Mouse (Mus musculus) cerebellum, adult 9-10 months (tissue): ENCODE results near the gene Supt3.

Experiments
- DNase-seq: peaks from one replicate; pipeline ENCODE4 v3.0.0; 2022

Supt3 gene

GRCm38 (mm10) chr17:45058566-45059363 lies 281.8 kb downstream of the Supt3 start:
- peak; percentile 68 for DNase-seq

- DNase-seq, result no peak
Measured at GRCm38 (mm10) chr17:45063776-45064175, 286.8 kb downstream of the Supt3 start.

- DNase-seq, result no peak
Measured at GRCm38 (mm10) chr17:45065465-45065864, 288.5 kb downstream of the Supt3 start.

DNA sequence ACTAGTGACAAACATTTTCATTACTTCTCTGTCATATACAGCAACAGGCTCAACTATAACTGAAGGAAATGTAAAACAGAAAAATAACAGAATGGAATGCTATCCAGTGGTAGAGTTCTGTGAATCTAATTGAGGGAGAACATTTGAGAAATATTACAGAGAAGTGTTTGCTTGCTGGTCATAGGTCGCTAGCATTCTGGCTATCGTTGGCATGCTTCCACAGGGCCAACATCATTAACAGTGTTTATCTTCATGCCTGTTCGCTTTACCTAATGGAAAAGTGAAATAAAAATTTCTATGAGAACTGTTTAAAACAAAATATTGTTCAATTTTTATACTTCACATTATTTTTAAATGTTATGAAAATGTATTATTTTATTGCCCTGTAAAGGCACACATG lies 290.5 kb downstream of the Supt3 start:
- DNase-seq, result no peak

GRCm38 (mm10) chr17:45068321-45068720 lies 291.4 kb downstream of the Supt3 start:
- no peak for DNase-seq

- no peak for DNase-seq
Measured at GRCm38 (mm10) chr17:45072495-45073347, 295.8 kb downstream of the Supt3 start.

GRCm38 (mm10) chr17:45073348-45073634 lies 296.3 kb downstream of the Supt3 start:
- no peak for DNase-seq

DNA sequence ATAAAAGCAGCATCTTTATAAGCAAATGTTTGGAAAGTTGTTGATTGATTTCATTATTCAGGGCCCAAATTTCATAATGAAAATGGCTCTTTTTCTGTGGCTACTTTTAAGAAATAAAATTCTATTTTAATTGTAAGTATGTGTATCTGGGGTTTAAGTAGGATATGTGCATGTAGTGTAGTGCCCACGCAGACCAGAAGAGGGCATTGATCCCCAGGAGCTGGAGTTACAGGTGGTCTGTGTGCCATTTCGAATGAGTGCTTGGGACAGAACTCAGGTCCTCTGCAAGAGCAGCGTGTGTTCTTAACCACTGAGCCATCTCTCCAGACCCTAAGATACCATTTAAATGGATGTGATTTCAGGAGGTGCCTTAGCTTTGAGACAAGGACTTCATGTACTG lies 296.8 kb downstream of the Supt3 start:
- DNase-seq, result no peak

- no peak for DNase-seq
Measured at GRCm38 (mm10) chr17:45076951-45077350, 300.0 kb downstream of the Supt3 start.

- DNase-seq, result no peak
Measured at GRCm38 (mm10) chr17:45077921-45078640, 301.1 kb downstream of the Supt3 start.

- no peak for DNase-seq
Measured at GRCm38 (mm10) chr17:45081521-45081920, 304.6 kb downstream of the Supt3 start.

- no peak for DNase-seq
Measured at GRCm38 (mm10) chr17:45081955-45082475, 305.1 kb downstream of the Supt3 start.

DNA sequence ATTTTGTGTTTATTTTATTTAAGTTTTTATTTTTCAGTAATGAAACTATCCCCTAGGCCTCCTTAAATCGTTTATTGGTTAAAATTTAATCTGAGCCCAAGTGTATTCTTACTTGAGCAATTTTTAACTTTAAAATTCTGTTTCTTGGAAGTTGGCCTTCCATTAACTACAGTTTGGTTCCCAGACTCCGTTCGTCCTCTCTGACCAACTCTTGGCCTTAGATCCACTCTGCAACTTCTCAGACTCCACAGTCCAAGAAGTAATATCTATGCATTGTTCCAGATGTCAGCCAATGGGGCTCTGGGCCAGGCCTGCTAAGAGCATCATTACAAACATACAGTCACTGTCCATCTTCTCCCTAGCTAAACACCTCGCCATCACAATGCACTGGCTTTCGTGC lies 309.4 kb downstream of the Supt3 start:
- DNase-seq, result no peak

GRCm38 (mm10) chr17:45087022-45087421 lies 310.1 kb downstream of the Supt3 start:
- DNase-seq, result no peak

GRCm38 (mm10) chr17:45101064-45101463 lies 324.1 kb downstream of the Supt3 start:
- no peak for DNase-seq

DNA sequence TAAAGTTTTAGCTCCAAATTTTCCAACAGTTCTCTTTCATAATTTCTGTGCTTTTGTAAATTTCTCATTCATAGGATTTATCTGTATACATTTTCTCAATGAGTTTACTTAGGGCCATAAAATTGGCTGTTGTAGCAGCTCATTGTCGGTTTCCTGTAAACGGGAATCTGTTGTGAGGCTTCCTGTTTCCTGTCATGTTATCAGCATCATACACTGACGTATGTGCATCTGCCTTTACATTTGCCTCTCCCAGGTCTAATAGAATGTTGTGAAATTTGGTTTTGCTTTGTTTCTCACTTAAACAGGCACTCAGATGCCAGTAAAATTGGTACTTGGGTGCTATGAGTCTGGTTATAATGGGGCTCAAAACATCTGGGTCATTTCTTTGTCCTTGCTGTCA lies 338.4 kb downstream of the Supt3 start:
- DNase-seq, result no peak

DNA sequence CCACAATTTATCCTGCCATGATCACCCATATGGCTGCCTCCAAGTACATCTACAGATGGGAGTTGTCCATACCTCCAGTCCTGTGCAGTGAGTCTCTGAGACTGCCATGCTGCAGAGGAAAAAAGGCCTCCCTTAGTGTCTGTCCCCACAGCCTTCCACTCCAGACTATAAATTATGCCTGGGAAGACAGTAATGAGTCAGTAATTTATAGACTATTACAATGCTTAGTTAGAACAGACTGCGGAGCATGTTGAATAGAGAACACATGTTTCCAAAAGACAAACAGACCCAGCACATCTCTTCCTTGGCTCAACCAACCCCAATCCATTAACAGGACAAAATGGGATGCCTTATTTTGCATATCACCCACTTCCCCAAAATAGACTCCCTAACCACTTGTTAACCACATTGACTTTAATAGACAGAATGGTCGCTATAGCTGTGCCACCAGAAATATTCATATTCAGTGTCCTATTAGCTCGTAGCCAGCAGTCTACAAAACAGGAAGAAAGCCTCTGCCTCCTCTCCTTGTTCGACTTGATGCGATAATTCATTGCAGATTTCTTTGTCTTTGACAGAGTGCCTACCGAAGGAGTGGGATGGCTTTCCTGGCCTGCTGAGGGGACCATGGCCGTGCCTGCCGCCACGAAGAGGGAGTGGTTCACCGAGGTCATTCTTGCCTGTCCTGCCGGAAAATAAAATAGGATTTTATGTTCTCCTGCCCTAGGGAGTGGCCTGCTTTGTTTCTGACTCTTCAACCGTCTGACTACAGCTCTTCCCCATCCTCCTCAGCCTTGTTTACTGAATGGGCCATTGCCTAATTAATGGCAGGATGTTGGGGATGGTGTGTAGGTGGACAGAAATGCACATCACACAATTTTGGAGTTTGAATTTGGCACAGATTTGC lies 341.9 kb downstream of the Supt3 start:
- no peak for DNase-seq

GRCm38 (mm10) chr17:45119609-45120201 lies 342.8 kb downstream of the Supt3 start:
- no peak for DNase-seq

GRCm38 (mm10) chr17:45123856-45124255 lies 346.9 kb downstream of the Supt3 start:
- no peak for DNase-seq

DNA sequence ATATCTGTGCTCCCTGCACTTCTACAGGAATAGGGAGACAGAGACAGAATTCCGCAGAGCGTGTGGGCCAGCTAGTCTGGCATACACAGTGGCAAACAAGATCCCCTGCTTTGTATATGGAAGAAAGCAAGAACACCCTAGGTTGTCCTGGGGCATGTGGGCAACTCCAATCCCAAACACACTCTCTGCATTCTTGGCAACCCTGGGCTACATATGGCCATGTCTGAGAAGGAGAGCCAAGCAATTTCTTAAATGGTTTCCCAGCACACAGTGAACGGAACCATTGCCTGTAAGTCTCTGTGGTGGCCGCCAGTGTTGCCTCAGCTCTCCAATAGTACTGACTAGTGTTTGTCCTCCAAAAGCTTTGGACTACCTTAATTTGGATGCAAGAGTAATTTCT lies 351.7 kb downstream of the Supt3 start:
- DNase-seq, result no peak

DNA sequence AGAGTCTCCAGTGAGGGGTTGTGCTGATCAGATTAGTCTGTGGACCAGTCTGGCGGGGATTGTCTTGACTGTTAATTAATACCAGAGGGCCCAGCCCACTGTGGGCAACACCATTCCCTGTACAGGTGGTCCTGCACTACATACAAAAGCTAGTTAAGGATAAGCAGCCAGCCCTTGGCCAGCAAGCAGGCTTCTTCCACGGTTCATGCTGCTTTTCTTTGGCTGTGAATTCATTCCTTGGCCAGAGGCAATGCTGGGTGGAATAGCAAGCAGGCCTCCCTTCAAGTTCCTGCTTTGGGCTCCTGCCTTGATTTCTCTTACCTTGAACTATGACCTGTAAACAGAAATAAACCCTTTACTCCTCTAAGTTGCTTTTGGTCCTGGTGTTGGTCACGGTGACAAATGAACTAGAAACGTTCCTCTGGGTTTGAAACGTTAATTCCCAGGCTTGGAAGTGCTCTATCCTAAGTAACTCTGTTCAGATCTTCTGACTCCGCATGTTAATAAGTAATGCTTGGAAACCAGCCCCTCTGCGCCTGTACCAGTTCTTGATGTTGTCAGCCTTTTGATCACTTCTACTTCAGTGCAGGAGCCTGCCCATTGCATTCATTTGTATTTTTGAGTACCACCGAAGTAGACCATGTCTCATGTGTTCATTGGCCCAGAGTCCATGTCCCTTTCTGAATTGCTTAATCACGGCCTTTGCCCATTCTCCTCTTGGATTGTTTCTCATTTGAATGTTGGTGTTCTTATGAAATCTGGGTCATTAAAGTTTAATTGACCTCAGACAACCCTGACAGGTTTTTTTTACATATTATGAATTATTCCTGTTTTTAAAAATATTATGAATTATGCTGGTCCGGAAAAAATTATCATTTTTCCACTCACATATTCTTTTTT lies 356.8 kb downstream of the Supt3 start:
- no peak for DNase-seq
